Comparison of ENCODE assay signal across 10 mouse cellular contexts in the genomic region with DNA sequence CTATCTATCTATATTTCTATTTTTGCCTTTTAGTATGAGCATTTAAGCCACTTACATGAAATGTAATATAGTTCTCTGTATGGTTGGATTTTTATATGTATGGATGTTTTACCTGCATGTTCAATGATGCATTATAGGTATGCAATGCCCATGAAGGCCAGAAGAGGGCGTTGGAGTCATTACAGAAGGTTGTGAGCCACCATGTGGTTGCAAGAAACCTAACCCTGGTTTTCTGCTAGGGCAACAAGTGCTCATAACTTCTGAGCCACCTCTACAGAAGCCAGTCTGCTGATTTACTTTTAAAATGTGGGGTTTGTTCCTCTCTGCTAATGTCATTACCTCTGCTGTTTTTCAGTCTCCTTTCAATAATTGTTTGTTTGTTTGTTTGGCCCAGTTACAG. TPM values are rescaled to one million over a fixed set of nuclear protein-coding genes. Genes with fewer than 3 reads are reported as not detected.
DNase-seq lines count a peak whose midpoint lies in the region; ATAC-seq and TF ChIP-seq lines count a peak whose summit lies in the region.
"Had no signal": no experiment of that assay in that cellular context is flagged by ENCODE, and none has a peak within 500 bp of the region (broad histone marks: within the 10 kb centered on the region; RNA-seq: fewer than 3 reads in every experiment).

No protein-coding gene starts in this region.

- no peak overlapping the region for H3K4me3 ChIP-seq in lung, embryonic 14.5 days (ENCODE audit: low read depth, low read length)
- no peak overlapping the region for H3K4me3 ChIP-seq in embryonic facial prominence, embryonic 10.5 days
- H3K4me3 ChIP-seq: limb, embryonic 15.5 days had no signal

- H3K4me2 ChIP-seq in lung, embryonic 14.5 days, result no peak overlapping the region
- H3K4me2 ChIP-seq: limb, embryonic 15.5 days had no signal

- H3K9ac ChIP-seq in lung, embryonic 14.5 days, result no peak overlapping the region
- H3K9ac ChIP-seq: limb, embryonic 15.5 days had no signal

- no peak for ATAC-seq in lung, embryonic 14.5 days (ENCODE audit: insufficient read depth)
- no peak for ATAC-seq in erythroid progenitor cell, adult 5-6 weeks (replicated peaks; ENCODE audit: low FRiP score, poor library complexity, severe bottlenecking)
- ATAC-seq: forebrain, embryonic 16.5 days had no signal

- TF ChIP-seq CTCF in lung, embryonic 14.5 days (IDR thresholded peaks at IDR 0.05; ENCODE audit: low read depth), result peak; percentile 65

- peak; percentile 57 for DNase-seq in lung, embryonic 14.5 days
- DNase-seq in lung, adult 18-20 months, result no peak
- peak; percentile 57 for DNase-seq in MN1 (ENCODE audit: low spot score)
- DNase-seq in embryonic facial prominence, embryonic 10.5 days (ENCODE audit: low spot score), result peak; percentile 67
- peak; percentile 52 for DNase-seq in splenic B cell, adult 2 months (ENCODE audit: low read depth, low spot score)
- DNase-seq in spleen, adult 18-20 months, result no peak

- H3K4me1 ChIP-seq in lung, embryonic 14.5 days (ENCODE audit: insufficient read depth), result no peaks in the 10 kb centered on the region
- H3K4me1 ChIP-seq in embryonic facial prominence, embryonic 10.5 days, result peaks cover 16% of the 10 kb centered on the region; the same call in 1 of the 2 replicates
- H3K4me1 ChIP-seq: limb, embryonic 15.5 days had no signal

- no peak overlapping the region for H3K27ac ChIP-seq in lung, embryonic 14.5 days (ENCODE audit: low read depth)
- H3K27ac ChIP-seq in embryonic facial prominence, embryonic 10.5 days (replicated peaks), result no peak overlapping the region
- H3K27ac ChIP-seq: limb, embryonic 15.5 days had no signal

- H3K27me3 ChIP-seq in lung, embryonic 14.5 days (ENCODE audit: insufficient read depth, low read length), result peaks cover 5% of the 10 kb centered on the region; the same call in 1 of the 2 replicates
- peaks cover 39% of the 10 kb centered on the region for H3K27me3 ChIP-seq in embryonic facial prominence, embryonic 10.5 days (replicated peaks; ENCODE audit: low read depth, poor library complexity, severe bottlenecking)
- H3K27me3 ChIP-seq in splenic B cell, adult 2 months (ENCODE audit: control insufficient read depth, insufficient read depth, low read length, poor library complexity, severe bottlenecking), result no peaks in the 10 kb centered on the region

- H3K9me3 ChIP-seq in lung, embryonic 14.5 days (ENCODE audit: low read depth, low read length), result no peaks in the 10 kb centered on the region
- H3K9me3 ChIP-seq in embryonic facial prominence, embryonic 10.5 days, result no peaks in the 10 kb centered on the region
- H3K9me3 ChIP-seq: limb, embryonic 15.5 days had no signal

- 0% methylated on average over 1 of the region's 1 CpGs for WGBS in lung, embryonic 14.5 days
- 0% methylated on average over 1 of the region's 1 CpGs for WGBS in embryonic facial prominence, embryonic 10.5 days

- no peaks in the 10 kb centered on the region for H3K36me3 ChIP-seq in lung, embryonic 14.5 days (ENCODE audit: insufficient read depth)
- no peaks in the 10 kb centered on the region for H3K36me3 ChIP-seq in embryonic facial prominence, embryonic 10.5 days (replicated peaks)
- H3K36me3 ChIP-seq in splenic B cell, adult 2 months (ENCODE audit: control insufficient read depth, insufficient read depth, low read length, poor library complexity, severe bottlenecking), result no peaks in the 10 kb centered on the region
- H3K36me3 ChIP-seq: limb, embryonic 15.5 days had no signal

RNA-seq across cellular contexts. Expression of a gene that starts 12.2 kb away (rescaled TPM):
- polyA plus RNA-seq in lung, embryonic 14.5 days (2014; fragmentation: Nextera tagmentation; extraction: Ambion mirVana), result 0.35 and 0.86 TPM in 2 replicates
- polyA plus RNA-seq in embryonic facial prominence, embryonic 10.5 days (2016; fragmentation: Nextera tagmentation; extraction: Ambion mirVana), result 43.5 and 57.9 TPM in 2 replicates
- not detected in 2 replicates for total RNA-seq in erythroid progenitor cell, adult 5-6 weeks (2015; ENCODE audit: low replicate concordance)
- not detected in 2 replicates for total RNA-seq in erythroid progenitor cell, adult 5-6 weeks (2017; ENCODE audit: low replicate concordance)
- polyA plus RNA-seq: forebrain, embryonic 16.5 days; neural tube, embryonic 14.5 days had no signal

RNA-seq across cellular contexts. Expression of a gene that starts 25.2 kb away (rescaled TPM):
- polyA plus RNA-seq in lung, embryonic 14.5 days (2014; fragmentation: Nextera tagmentation; extraction: Ambion mirVana), result 13.7 and 14.8 TPM in 2 replicates
- 7.7 and 10.5 TPM in 2 replicates for polyA plus RNA-seq in embryonic facial prominence, embryonic 10.5 days (2016; fragmentation: Nextera tagmentation; extraction: Ambion mirVana)
- 4.0 and 7.5 TPM in 2 replicates for total RNA-seq in erythroid progenitor cell, adult 5-6 weeks (2015; ENCODE audit: low replicate concordance)
- total RNA-seq in erythroid progenitor cell, adult 5-6 weeks (2017; ENCODE audit: low replicate concordance), result 2.3 and 3.3 TPM in 2 replicates

Comparison
In these comparisons a context has a peak if more than half of its experiments do, and no peak if none do; other contexts are left out.
1. DNase-seq: peak in lung, embryonic 14.5 days (single experiment), MN1 (single experiment), embryonic facial prominence, embryonic 10.5 days (single experiment) and splenic B cell, adult 2 months (single experiment); none in lung, adult 18-20 months (0 of 2) and spleen, adult 18-20 months (0 of 2).
2. RNA of a gene that starts 12.2 kb away (polyA plus RNA-seq): 43.5 to 57.9 TPM in embryonic facial prominence, embryonic 10.5 days; 0.35 to 0.86 TPM in lung, embryonic 14.5 days; every median in the first group is over 10 times any median in the second.